In genomic region chr1:89184839-89185238, GRCm38 (mm10) we compare ENCODE assay signal across 17 mouse cellular contexts.
"Had no signal": no experiment of that assay in that cellular context is flagged by ENCODE, and none has a peak within 500 bp of the region (broad histone marks: within the 10 kb centered on the region; RNA-seq: fewer than 3 reads in every experiment).

No protein-coding gene starts in this region.

- H3K36me3 ChIP-seq: midbrain, embryonic 13.5 days; neural tube, embryonic 13.5 days; neural tube, embryonic 15.5 days had no signal

- H3K27me3 ChIP-seq: midbrain, embryonic 13.5 days; neural tube, embryonic 13.5 days; neural tube, embryonic 15.5 days had no signal

- ATAC-seq: midbrain, embryonic 16.5 days had no signal

- H3K4me3 ChIP-seq: midbrain, embryonic 13.5 days; myocyte; neural tube, embryonic 13.5 days; neural tube, embryonic 15.5 days had no signal

- H3K9me3 ChIP-seq: midbrain, embryonic 13.5 days; neural tube, embryonic 13.5 days; neural tube, embryonic 15.5 days had no signal

- H3K27ac ChIP-seq: midbrain, embryonic 13.5 days; neural tube, embryonic 13.5 days; neural tube, embryonic 15.5 days had no signal

- DNase-seq: lung, adult 18-20 months; lung, embryonic 14.5 days; lung, postnatal 10 days; lung, postnatal 4 days; right cerebral cortex, adult 18-20 months; right cerebral cortex, postnatal 25 days; right cerebral cortex, postnatal 4 days; spleen, adult 18-20 months; thymus, adult 18-20 months; thymus, postnatal 14 days; thymus, postnatal 36 days had no signal

- H3K9ac ChIP-seq: lung, embryonic 14.5 days; midbrain, embryonic 13.5 days; neural tube, embryonic 13.5 days; neural tube, embryonic 15.5 days had no signal

- H3K4me2 ChIP-seq: lung, embryonic 14.5 days; midbrain, embryonic 11.5 days; midbrain, embryonic 13.5 days; neural tube, embryonic 13.5 days; neural tube, embryonic 15.5 days had no signal
